Comparison of ENCODE assay signal across 16 mouse cellular contexts in genomic region chr11:102656931-102657330, GRCm38 (mm10). TPM values are rescaled to one million over a fixed set of nuclear protein-coding genes. Genes with fewer than 3 reads are reported as not detected.
"Had no signal": no experiment of that assay in that cellular context is flagged by ENCODE, and none has a peak within 500 bp of the region (broad histone marks: within the 10 kb centered on the region; RNA-seq: fewer than 3 reads in every experiment).

No protein-coding gene starts in this region.

- ATAC-seq: intestine, postnatal 0 days; liver, embryonic 12.5 days had no signal

- DNase-seq: kidney, adult 8-10 months; kidney, postnatal 25 days; lung, postnatal 14 days; right cerebral cortex, postnatal 4 days; spleen, adult 18-20 months; thymus, adult 18-20 months; thymus, postnatal 25 days had no signal

- H3K36me3 ChIP-seq: limb, embryonic 10.5 days; liver, embryonic 12.5 days; neural tube, embryonic 13.5 days had no signal

- H3K27me3 ChIP-seq: neural tube, embryonic 13.5 days had no signal

- H3K4me1 ChIP-seq: liver, embryonic 12.5 days; neural tube, embryonic 13.5 days had no signal

- H3K9me3 ChIP-seq: limb, embryonic 10.5 days; liver, embryonic 12.5 days; neural tube, embryonic 13.5 days had no signal

- H3K4me2 ChIP-seq: liver, embryonic 12.5 days; neural tube, embryonic 13.5 days had no signal

- H3K4me3 ChIP-seq: left cerebral cortex, adult 2 months; limb, embryonic 10.5 days; liver, embryonic 12.5 days; neural tube, embryonic 13.5 days had no signal

- H3K27ac ChIP-seq: limb, embryonic 10.5 days; liver, embryonic 12.5 days; macrophage; neural tube, embryonic 13.5 days had no signal

- H3K9ac ChIP-seq: liver, embryonic 12.5 days; neural tube, embryonic 13.5 days had no signal

RNA-seq across cellular contexts. Expression of gene Meioc, which starts 6.6 kb away (rescaled TPM):
- total RNA-seq: layer of hippocampus, postnatal 25 days; left cerebral cortex, adult 2 months; left cerebral cortex, postnatal 14 days; monocyte, adult 5-6 weeks had no signal
- polyA plus RNA-seq: macrophage had no signal

RNA-seq across cellular contexts. Expression of gene Fzd2, which starts 52.7 kb away (rescaled TPM):
- total RNA-seq: monocyte, adult 5-6 weeks had no signal
- polyA plus RNA-seq: macrophage had no signal
